Mouse (Mus musculus) erythroblast, embryonic 14.5 days (primary cell): ENCODE data around the gene Bex6. TPM values are rescaled to one million over a fixed set of nuclear protein-coding genes. Genes with fewer than 3 reads are reported as not detected.
A peak's percentile ranks its signal among the peaks of the same experiment; 100 is the strongest.

Experiments
- H3K27me3 ChIP-seq: 2 replicates; pipeline ENCODE4 v1.6.1; 2012; ENCODE audit warnings: inconsistent platforms; ENCODE audit not compliant: control insufficient read depth
- H3K36me3 ChIP-seq: 2 replicates; pipeline ENCODE4 v1.6.1; 2012; ENCODE audit warnings: mild to moderate bottlenecking, inconsistent platforms; ENCODE audit not compliant: control insufficient read depth
- H3K4me1 ChIP-seq: 2 replicates; pipeline ENCODE4 v1.6.1; 2012; ENCODE audit warnings: inconsistent platforms; ENCODE audit not compliant: control insufficient read depth
- H3K4me3 ChIP-seq: replicated peaks from 2 replicates; pipeline ENCODE3; 2012; ENCODE audit warnings: moderate library complexity, mild to moderate bottlenecking, inconsistent platforms
- H3K9me3 ChIP-seq: 2 replicates; pipeline ENCODE4 v1.6.1; 2012; ENCODE audit warnings: low read length, inconsistent platforms, mixed read lengths; ENCODE audit not compliant: control insufficient read depth
- GATA1 ChIP-seq: IDR thresholded peaks from 2 replicates; pipeline ENCODE4 v1.6.1; 2012; ENCODE audit warnings: low read length, inconsistent platforms, mixed read lengths
- TAL1 ChIP-seq: IDR thresholded peaks from 3 replicates; pipeline ENCODE4 v1.6.1; 2012; ENCODE audit warnings: low read length, inconsistent platforms, mixed read lengths
- polyA plus RNA-seq: library from polyadenylated mRNA; stranded (reverse); fragments of >175 nt; gene quantifications from 2 replicates; pipeline ENCODE4 v1.2.3, GENCODE M21; 2012

The Bex6 gene
- polyA plus RNA-seq: not detected in 2 replicates

DNA sequence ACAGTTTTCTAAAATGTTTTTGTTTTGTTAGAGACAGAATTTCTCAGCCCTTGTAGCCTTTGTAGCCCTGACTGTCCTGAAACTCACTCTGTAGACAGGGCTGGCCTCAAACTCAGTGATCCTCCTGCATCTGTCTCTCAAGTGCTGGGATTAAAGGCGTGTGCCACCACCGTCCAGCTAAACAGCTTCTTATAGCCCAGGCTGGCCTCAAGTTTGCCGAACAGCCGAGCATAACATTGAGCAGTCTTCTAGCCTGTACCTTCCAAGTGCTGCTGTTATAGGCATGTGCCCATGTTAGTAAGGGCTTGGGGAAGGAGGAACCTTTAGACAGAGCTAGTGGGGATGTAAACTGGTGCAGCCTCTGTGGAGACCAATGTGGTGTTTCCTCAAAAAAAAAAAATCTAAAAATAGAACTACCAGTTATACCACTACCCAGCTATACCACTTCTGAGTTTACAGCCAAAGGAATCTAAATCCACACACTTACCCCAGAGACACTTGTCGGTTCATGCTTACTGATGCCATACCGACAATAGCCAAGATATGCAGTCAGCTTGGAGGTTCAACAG is at the start of gene Bex6:
TSS of gene Bex6 (plus strand) at position 491 of the 569 bp plus-strand sequence.
- no peaks in the 10 kb centered on the region for H3K9me3 ChIP-seq
- H3K4me3 ChIP-seq: no peak within 1 kb of the TSS
- H3K4me1 ChIP-seq: peaks cover 12% of the 10 kb centered on the region
- no peaks in the 10 kb centered on the region for H3K27me3 ChIP-seq
- TF ChIP-seq TAL1: no peak
- no peak for TF ChIP-seq GATA1
- H3K36me3 ChIP-seq: no peaks in the 10 kb centered on the region

GRCm38 (mm10) chr16:32130190-32130826 is 49.3 kb upstream of the Bex6 start:
- H3K4me3 ChIP-seq: peak overlapping the region; percentile 67
- no peaks in the 10 kb centered on the region for H3K9me3 ChIP-seq
- TF ChIP-seq GATA1: no peak
- TF ChIP-seq TAL1: no peak
- peaks cover 19% of the 10 kb centered on the region for H3K4me1 ChIP-seq
- H3K36me3 ChIP-seq: no peaks in the 10 kb centered on the region
- H3K27me3 ChIP-seq: no peaks in the 10 kb centered on the region

DNA sequence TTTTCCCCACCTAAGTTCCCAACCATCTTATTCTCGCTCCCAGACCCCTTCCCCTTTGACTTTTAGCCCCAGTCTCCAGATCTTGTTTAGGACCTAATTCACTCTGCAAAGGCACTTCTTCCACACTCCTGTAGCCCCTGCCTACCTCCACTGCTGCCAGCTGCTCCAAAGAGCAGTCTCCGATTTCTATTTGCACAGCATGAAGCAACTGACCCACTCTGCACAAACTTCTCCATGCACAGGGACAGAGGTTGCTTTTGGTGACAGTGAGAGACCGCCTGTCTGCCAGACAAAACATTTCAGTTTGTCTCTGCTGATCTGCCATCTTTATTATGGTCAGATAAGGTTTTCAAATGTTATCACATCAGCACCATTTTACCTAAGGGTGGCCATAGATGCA is 46.5 kb upstream of the Bex6 start:
- H3K27me3 ChIP-seq: no peaks in the 10 kb centered on the region
- peaks cover 19% of the 10 kb centered on the region for H3K4me1 ChIP-seq
- no peak overlapping the region for H3K4me3 ChIP-seq
- H3K9me3 ChIP-seq: no peaks in the 10 kb centered on the region
- TF ChIP-seq TAL1: no peak
- no peak for TF ChIP-seq GATA1
- no peaks in the 10 kb centered on the region for H3K36me3 ChIP-seq

DNA sequence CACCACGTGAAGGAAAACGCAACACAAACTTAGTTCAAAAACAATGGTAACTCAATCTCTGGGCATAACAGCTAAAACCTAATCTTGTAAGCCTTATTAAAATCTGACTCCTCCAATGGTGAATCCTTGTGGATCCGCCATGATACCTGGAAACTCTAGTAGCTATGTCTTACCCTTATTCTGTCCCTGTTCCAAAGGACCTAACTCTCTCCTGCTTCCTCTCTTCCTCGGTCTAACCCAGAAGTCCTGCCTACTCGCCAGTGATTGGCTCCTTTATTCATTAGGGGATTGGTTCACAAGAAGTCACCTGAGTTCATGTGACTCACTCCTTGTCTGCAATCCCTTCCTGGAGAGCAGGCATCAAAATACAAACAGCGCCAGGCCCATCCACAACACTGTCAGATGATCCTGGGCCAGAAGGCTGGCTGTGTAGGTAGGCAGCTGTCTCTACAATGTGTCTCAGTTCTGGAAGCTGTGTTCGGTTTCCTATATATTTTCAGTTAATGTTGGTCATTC is 43.7 kb upstream of the Bex6 start:
- H3K9me3 ChIP-seq: no peaks in the 10 kb centered on the region
- TF ChIP-seq GATA1: no peak
- TF ChIP-seq TAL1: no peak
- peaks cover 3% of the 10 kb centered on the region; the same call in 1 of the 2 replicates for H3K27me3 ChIP-seq
- no peak overlapping the region for H3K4me3 ChIP-seq
- peaks cover 2% of the 10 kb centered on the region for H3K4me1 ChIP-seq
- H3K36me3 ChIP-seq: no peaks in the 10 kb centered on the region

DNA sequence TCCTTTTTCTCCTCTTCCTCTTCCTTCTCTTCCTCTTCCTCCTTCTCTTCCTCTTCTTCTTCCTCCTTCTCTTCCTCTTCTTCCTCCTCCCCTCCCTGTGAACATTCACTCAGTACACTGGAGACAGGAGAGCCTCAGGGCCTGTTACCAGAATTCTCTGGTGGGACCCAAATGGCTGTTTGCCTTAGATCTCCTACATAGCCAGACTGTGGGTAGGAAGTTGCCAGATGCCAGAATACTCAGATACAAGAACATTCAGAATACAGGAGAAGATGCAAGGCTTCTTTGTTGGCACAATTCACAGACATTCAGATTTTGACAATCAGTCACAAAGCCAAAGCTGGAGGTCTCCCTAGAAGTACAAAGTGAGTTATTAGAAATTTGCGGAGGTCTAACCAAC is 40.7 kb upstream of the Bex6 start:
- peaks cover 3% of the 10 kb centered on the region; the same call in 1 of the 2 replicates for H3K27me3 ChIP-seq
- no peak for TF ChIP-seq GATA1
- no peak for TF ChIP-seq TAL1
- no peak overlapping the region for H3K4me3 ChIP-seq
- peaks cover 13% of the 10 kb centered on the region for H3K36me3 ChIP-seq
- no peaks in the 10 kb centered on the region for H3K9me3 ChIP-seq
- H3K4me1 ChIP-seq: no peaks in the 10 kb centered on the region

GRCm38 (mm10) chr16:32143766-32144165 is 35.9 kb upstream of the Bex6 start:
- no peak for TF ChIP-seq TAL1
- no peak for TF ChIP-seq GATA1
- Histone ChIP-seq H3K4me1 (no peaks in the 10 kb centered on the region), H3K4me3 (no peak overlapping the region), H3K9me3 (no peaks in the 10 kb centered on the region), H3K36me3 (peaks cover 29% of the 10 kb centered on the region), H3K27me3 (peaks cover 3% of the 10 kb centered on the region; the same call in 1 of the 2 replicates)

DNA sequence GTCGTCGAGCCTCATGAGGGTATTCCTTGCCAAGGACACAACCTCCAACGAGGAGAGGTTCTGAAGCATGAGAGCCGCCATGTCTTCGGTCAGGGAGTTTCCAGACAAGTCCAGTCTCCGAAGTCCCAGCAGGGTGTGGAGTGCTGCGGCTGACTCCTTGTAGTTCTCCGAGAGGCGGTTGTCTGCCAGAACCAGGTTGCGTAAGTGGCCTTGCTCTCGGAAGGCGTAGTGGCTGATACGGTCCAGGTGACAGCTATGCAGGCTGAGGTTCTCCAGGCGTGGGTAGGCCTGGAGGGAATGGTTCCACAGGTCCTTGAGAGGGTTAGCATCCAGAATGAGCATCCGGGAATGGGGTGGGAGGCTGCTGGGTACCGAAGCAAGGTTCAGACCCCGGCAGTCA is 35.0 kb upstream of the Bex6 start:
- H3K9me3 ChIP-seq: no peaks in the 10 kb centered on the region
- peaks cover 29% of the 10 kb centered on the region for H3K36me3 ChIP-seq
- TF ChIP-seq GATA1 (no peak), TAL1 (no peak)
- H3K4me1 ChIP-seq: no peaks in the 10 kb centered on the region
- no peak overlapping the region for H3K4me3 ChIP-seq
- H3K27me3 ChIP-seq: no peaks in the 10 kb centered on the region

DNA sequence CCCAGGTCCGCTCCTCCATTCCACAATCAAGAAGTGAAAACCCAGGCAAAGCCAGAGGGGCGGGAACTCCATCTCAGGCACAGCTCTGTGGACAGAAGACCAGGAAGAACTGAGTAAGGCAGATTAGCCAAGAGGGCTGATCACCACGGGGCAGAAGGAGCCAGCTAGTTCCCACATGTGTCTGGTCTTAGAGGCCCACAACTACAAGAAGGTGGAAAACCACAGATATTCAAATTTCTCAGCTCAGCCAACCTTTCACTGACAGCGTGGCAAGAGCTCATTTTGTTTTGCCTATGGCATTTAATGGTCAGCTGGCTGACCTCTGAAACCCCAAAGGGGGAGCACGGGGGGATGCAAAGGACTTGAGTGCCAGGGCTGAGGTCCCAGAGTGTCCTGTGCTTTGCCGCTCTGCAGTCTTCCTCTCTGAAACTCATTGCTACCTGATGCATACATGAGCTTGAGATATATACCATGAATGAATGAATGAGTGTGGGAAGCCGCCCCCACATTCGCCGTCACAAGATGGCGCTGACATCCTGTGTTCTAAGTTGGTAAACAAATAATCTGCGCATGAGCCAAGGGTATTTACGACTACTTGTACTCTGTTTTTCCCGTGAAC is 31.9 kb upstream of the Bex6 start:
- TF ChIP-seq TAL1 (no peak), GATA1 (no peak)
- no peaks in the 10 kb centered on the region for H3K4me1 ChIP-seq
- H3K4me3 ChIP-seq: no peak overlapping the region
- no peaks in the 10 kb centered on the region for H3K9me3 ChIP-seq
- peaks cover 29% of the 10 kb centered on the region for H3K36me3 ChIP-seq
- no peaks in the 10 kb centered on the region for H3K27me3 ChIP-seq

GRCm38 (mm10) chr16:32153976-32154375 is 25.6 kb upstream of the Bex6 start:
- Histone ChIP-seq H3K4me1 (no peaks in the 10 kb centered on the region; the same call in 1 of the 2 replicates), H3K9me3 (no peaks in the 10 kb centered on the region), H3K36me3 (no peaks in the 10 kb centered on the region; the same call in 1 of the 2 replicates), H3K27me3 (no peaks in the 10 kb centered on the region), H3K4me3 (no peak overlapping the region)
- no peak for TF ChIP-seq TAL1
- no peak for TF ChIP-seq GATA1
